Comparison of ENCODE assay signal across 8 mouse cellular contexts in the genomic region with DNA sequence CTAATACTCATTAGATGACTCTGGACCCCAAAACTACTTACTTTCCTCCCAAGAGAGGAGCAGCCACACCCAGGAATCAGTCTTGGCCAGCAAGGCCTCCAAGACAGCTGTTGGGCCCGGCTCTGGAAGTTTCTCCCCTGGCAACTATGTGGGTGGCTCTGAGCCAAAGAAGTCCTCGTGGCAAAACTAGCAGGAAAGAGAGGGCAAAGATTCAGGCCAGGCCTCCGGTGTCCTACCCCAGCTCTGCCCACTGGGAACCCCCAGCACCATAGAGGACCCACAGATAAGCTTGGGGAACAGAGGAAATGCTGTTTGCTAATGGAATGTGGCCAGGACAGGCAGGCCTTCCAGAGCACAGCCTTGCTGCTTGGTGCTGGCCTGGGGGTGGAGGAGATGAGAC. TPM values are rescaled to one million over a fixed set of nuclear protein-coding genes. Genes with fewer than 3 reads are reported as not detected.
DNase-seq lines count a peak whose midpoint lies in the region; ATAC-seq lines count a peak whose summit lies in the region.

No protein-coding gene starts in this region.

- H3K9me3 ChIP-seq in forebrain, embryonic 10.5 days, result no peaks in the 10 kb centered on the region
- H3K9me3 ChIP-seq in forebrain, embryonic 16.5 days (ENCODE audit: control insufficient read depth, low read length), result no peaks in the 10 kb centered on the region
- H3K9me3 ChIP-seq in hindbrain, embryonic 14.5 days (ENCODE audit: control insufficient read depth, low read length), result no peaks in the 10 kb centered on the region

- H3K4me1 ChIP-seq in forebrain, embryonic 10.5 days, result peaks cover 23% of the 10 kb centered on the region
- H3K4me1 ChIP-seq in forebrain, embryonic 16.5 days (replicated peaks; ENCODE audit: control insufficient read depth, insufficient read depth, low read length), result 0 out of 2 replicates have a peak, but pooled peaks cover 6% of the 10 kb centered on the region
- peaks cover 4% of the 10 kb centered on the region; the same call in 1 of the 2 replicates for H3K4me1 ChIP-seq in hindbrain, embryonic 14.5 days (replicated peaks; ENCODE audit: control insufficient read depth, insufficient read depth, low read length)

- no peaks in the 10 kb centered on the region for H3K36me3 ChIP-seq in forebrain, embryonic 10.5 days (replicated peaks)
- no peaks in the 10 kb centered on the region for H3K36me3 ChIP-seq in forebrain, embryonic 16.5 days (ENCODE audit: control insufficient read depth, insufficient read depth)
- no peaks in the 10 kb centered on the region for H3K36me3 ChIP-seq in hindbrain, embryonic 14.5 days (replicated peaks; ENCODE audit: control insufficient read depth, insufficient read depth)

- H3K27ac ChIP-seq in forebrain, embryonic 10.5 days, result peak overlapping the region; percentile 88; the same call in 1 of the 2 replicates
- H3K27ac ChIP-seq in forebrain, embryonic 16.5 days (ENCODE audit: low read length), result no peak overlapping the region
- H3K27ac ChIP-seq in hindbrain, embryonic 14.5 days, result no peak overlapping the region

- H3K27me3 ChIP-seq in forebrain, embryonic 10.5 days (ENCODE audit: poor library complexity, severe bottlenecking), result peaks cover 25% of the 10 kb centered on the region
- peaks cover 4% of the 10 kb centered on the region; the same call in 1 of the 2 replicates for H3K27me3 ChIP-seq in forebrain, embryonic 16.5 days (replicated peaks; ENCODE audit: control insufficient read depth, insufficient read depth, low read length)
- H3K27me3 ChIP-seq in hindbrain, embryonic 14.5 days (ENCODE audit: control insufficient read depth, insufficient read depth, low read length), result 0 out of 2 replicates have a peak, but pooled peaks cover 5% of the 10 kb centered on the region

- 70% methylated on average over 3 of the region's 3 CpGs for WGBS in forebrain, embryonic 10.5 days
- WGBS in forebrain, embryonic 16.5 days, result 45% methylated on average over 3 of the region's 3 CpGs
- 47% methylated on average over 3 of the region's 3 CpGs for WGBS in hindbrain, embryonic 14.5 days

- no peak overlapping the region for H3K4me2 ChIP-seq in forebrain, embryonic 16.5 days (ENCODE audit: low read length)
- H3K4me2 ChIP-seq in hindbrain, embryonic 14.5 days (replicated peaks), result peak overlapping the region; percentile 93; the same call in 1 of the 2 replicates

- H3K4me3 ChIP-seq in forebrain, embryonic 10.5 days, result peak overlapping the region; percentile 58
- H3K4me3 ChIP-seq in forebrain, embryonic 16.5 days (replicated peaks; ENCODE audit: low read length), result no peak overlapping the region
- no peak overlapping the region for H3K4me3 ChIP-seq in hindbrain, embryonic 14.5 days (replicated peaks; ENCODE audit: low read length)

- no peak overlapping the region for H3K9ac ChIP-seq in forebrain, embryonic 16.5 days (replicated peaks; ENCODE audit: low read depth, low read length)
- H3K9ac ChIP-seq in hindbrain, embryonic 14.5 days, result no peak overlapping the region

- peak; percentile 18 for DNase-seq in forebrain, embryonic 10.5 days (ENCODE audit: extremely low spot score, low spot score)
- DNase-seq in NIH3T3 (ENCODE audit: low read depth), result peak; percentile 35
- peak; percentile 72 for DNase-seq in gastrocnemius, adult 18-20 months (ENCODE audit: low spot score)
- no peak for DNase-seq in hindbrain, embryonic 14.5 days (ENCODE audit: low spot score)
- DNase-seq in lung, postnatal 25 days (ENCODE audit: low spot score), result peak; percentile 13
- no peak for DNase-seq in spleen, adult 18-20 months
- no peak for DNase-seq in ovary, postnatal 10 days (ENCODE audit: low spot score)

- ATAC-seq in forebrain, embryonic 16.5 days, result no peak
- ATAC-seq in hindbrain, embryonic 14.5 days (ENCODE audit: low FRiP score), result no peak

RNA-seq across cellular contexts. Expression of a gene that starts 51.9 kb away (rescaled TPM):
- polyA plus RNA-seq in forebrain, embryonic 10.5 days (2016; fragmentation: Nextera tagmentation; extraction: Ambion mirVana), result 14.5 and 15.6 TPM in 2 replicates
- 4.5 and 4.8 TPM in 2 replicates for polyA plus RNA-seq in forebrain, embryonic 16.5 days (2015; fragmentation: Nextera tagmentation; extraction: Ambion mirVana)
- 1 to 10 TPM; 6.2 to 7.9 TPM for total RNA-seq in gastrocnemius, adult 18-20 months (2021)
- polyA plus RNA-seq in hindbrain, embryonic 14.5 days (2014; fragmentation: Nextera tagmentation; extraction: Ambion mirVana), result 4.1 and 5.2 TPM in 2 replicates

Comparison
In these comparisons a context has a peak if more than half of its experiments do, and no peak if none do; other contexts are left out.
1. DNase-seq: peak in forebrain, embryonic 10.5 days (single experiment), NIH3T3 (single experiment), gastrocnemius, adult 18-20 months (single experiment) and lung, postnatal 25 days (single experiment); none in hindbrain, embryonic 14.5 days (single experiment), spleen, adult 18-20 months (0 of 2) and ovary, postnatal 10 days (single experiment).